Mouse (Mus musculus): Measurements from ENCODE around the gene Chrna9. TPM values are rescaled to one million over a fixed set of nuclear protein-coding genes. Genes with fewer than 3 reads are reported as not detected.

The Chrna9 gene
- polyA plus RNA-seq (2016; fragmentation: Nextera tagmentation; extraction: Ambion mirVana): not detected in 2 replicates

DNA sequence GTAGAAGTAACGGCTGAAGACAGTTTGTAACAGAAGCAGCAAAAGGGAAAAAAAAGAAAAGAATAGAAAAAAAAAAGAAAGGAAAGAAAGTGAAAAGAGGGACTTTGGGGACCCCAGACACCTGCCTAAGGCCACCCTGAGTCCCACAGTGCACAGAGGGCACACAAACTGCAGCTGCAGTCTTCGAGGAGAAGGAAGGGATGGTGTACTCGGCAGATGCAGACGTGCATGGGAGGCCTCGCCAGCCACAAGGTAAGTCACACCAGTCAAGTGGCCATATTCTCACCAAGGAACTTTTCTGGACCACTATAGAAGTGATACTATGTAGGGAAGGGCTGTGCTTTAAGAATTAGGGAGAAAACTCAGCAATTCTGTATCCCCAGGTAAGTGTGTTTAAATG lies at the start of gene Chrna9:
Chrna9 (plus strand) TSS at position 139 of the 400 bp plus-strand sequence.
- H3K27me3 ChIP-seq: no peaks in the 10 kb centered on the region
- WGBS: 86% methylated on average over 5 of the region's 5 CpGs

DNA sequence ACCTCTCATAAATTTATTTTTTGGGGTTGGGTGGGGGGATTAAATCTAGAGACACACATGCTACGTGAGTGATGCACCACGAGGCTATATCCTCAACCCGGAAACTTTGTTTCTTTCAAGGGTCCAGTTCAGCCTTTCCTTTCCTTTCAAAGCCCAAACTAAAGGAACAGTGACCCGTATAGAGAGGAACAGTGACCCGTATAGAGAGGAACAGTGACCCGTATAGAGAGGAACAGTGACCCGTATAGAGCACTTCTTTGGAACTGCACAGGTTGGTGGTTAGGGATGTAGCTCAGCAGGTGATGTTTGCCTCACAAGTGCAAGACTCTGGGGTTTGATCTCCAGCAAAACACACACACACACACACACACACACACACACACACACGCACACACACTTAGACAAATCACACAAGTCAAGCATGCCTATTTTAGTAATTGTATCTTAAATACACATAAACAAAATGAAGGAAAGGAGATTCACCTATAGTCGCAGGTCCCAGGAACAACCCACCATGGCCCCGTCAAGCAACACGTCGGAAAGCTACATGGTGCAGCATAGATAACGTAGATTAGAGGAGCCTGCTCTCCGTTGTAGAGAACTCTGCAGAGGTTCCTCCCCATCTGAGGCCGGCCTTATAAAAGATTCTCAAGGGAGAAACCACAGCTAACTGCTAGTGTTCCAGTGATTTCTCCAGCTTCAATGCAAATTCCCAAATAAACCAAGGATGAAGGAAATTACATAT lies 48.9 kb upstream of the Chrna9 start:
- Histone ChIP-seq H3K4me1 (no peaks in the 10 kb centered on the region), H3K9me3 (no peaks in the 10 kb centered on the region), H3K4me2 (no peak overlapping the region), H3K4me3 (replicated peaks) (no peak overlapping the region), H3K36me3 (replicated peaks) (no peaks in the 10 kb centered on the region), H3K27me3 (no peaks in the 10 kb centered on the region), H3K27ac (no peak overlapping the region), H3K9ac (no peak overlapping the region)
- no peak for ATAC-seq (ENCODE audit: low FRiP score)
- 54% methylated on average over 15 of the region's 15 CpGs for WGBS

More for the DNA sequence above, at the start of gene Chrna9:
- no peak within 1 kb of the TSS for H3K4me2 ChIP-seq
- H3K9ac ChIP-seq: no peak within 1 kb of the TSS
- ATAC-seq (ENCODE audit: low FRiP score): no peak
- H3K36me3 ChIP-seq (replicated peaks): no peaks in the 10 kb centered on the region
- H3K4me1 ChIP-seq: no peaks in the 10 kb centered on the region
- H3K4me3 ChIP-seq (replicated peaks): no peak within 1 kb of the TSS
- H3K27ac ChIP-seq: no peak within 1 kb of the TSS
- H3K9me3 ChIP-seq: no peaks in the 10 kb centered on the region

DNA sequence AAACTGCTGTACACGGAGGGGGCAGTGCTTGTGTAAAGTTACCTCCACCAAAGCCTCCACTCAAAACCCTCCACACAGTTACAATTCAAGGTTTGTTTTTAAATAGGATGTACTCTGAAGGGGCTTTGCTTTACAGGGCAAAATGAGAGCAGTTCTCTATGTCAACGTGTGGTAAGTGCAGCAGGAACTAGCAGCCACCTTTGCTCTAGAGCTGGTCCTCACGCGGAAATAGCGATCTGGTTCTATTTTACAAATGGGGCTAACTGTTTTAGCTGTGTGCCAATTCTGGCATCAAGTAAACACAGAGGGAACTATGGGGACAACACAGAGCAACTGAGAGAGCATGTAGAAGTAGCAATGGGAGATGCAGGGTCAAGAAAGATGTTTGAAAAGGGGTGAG lies 46.6 kb upstream of the Chrna9 start:
- peaks cover 4% of the 10 kb centered on the region; the same call in 1 of the 2 replicates for H3K4me1 ChIP-seq
- WGBS: 92% methylated on average over 5 of the region's 5 CpGs
- H3K9me3 ChIP-seq: no peaks in the 10 kb centered on the region
- H3K27me3 ChIP-seq: no peaks in the 10 kb centered on the region
- H3K4me3 ChIP-seq (replicated peaks): no peak overlapping the region
- H3K36me3 ChIP-seq (replicated peaks): no peaks in the 10 kb centered on the region
- no peak overlapping the region for H3K4me2 ChIP-seq
- no peak overlapping the region for H3K27ac ChIP-seq
- ATAC-seq (ENCODE audit: low FRiP score): no peak
- no peak overlapping the region for H3K9ac ChIP-seq

DNA sequence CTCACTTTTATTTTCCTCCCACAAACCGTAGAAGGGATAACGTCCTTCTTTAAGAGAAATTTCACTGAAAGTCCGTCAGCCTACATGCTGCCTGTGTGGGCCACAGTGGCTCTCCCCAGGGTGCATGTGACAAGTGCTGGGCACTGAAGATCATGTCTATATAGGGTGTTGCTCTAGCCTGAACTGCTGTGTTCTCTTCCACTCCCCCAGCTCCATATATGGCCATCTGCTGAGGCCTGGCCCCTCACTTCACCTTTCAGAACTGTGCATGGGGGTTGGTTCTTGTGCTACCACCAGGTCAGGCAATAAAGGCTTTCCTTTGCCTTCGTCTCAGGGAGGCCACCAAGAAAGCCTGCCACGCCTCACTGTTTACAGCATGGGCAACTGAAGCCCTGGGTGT lies 45.7 kb upstream of the Chrna9 start:
- Histone ChIP-seq H3K27ac (no peak overlapping the region), H3K36me3 (replicated peaks) (no peaks in the 10 kb centered on the region), H3K4me3 (replicated peaks) (no peak overlapping the region), H3K4me1 (peaks cover 4% of the 10 kb centered on the region; the same call in 1 of the 2 replicates), H3K9ac (no peak overlapping the region), H3K9me3 (no peaks in the 10 kb centered on the region), H3K27me3 (no peaks in the 10 kb centered on the region), H3K4me2 (no peak overlapping the region)
- ATAC-seq (ENCODE audit: low FRiP score): no peak
- WGBS: 78% methylated on average over 5 of the region's 5 CpGs

DNA sequence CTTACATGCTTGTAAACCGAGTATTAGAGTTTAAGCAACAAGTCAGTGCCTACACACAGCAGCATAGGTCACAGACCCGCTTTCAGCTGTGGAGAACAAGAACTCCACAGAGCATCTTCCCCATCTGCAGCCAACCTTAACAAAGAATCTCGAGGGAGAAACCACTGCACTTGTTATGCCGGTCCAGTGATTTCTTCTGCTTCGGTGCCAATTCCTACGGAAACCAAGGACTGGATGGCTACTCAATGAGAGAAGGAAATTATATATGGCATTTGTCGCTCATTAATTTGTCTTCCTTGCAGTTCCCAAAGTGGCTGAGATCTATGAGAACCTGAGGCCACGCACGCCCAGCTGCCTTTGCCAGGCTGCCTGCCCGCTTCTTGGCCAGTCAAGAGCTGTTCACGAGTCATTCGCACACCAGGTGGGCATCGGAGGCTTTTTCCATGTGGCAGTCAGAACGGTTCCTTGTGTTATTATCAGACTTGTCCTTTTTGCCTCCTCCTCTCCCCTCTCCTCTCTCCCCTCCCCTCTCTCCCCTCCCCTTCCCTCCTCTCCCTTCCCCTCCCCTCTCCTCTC lies 43.4 kb upstream of the Chrna9 start:
- no peak overlapping the region for H3K27ac ChIP-seq
- H3K4me1 ChIP-seq: peaks cover 4% of the 10 kb centered on the region; the same call in 1 of the 2 replicates
- no peaks in the 10 kb centered on the region for H3K27me3 ChIP-seq
- H3K4me3 ChIP-seq (replicated peaks): no peak overlapping the region
- no peaks in the 10 kb centered on the region for H3K36me3 ChIP-seq (replicated peaks)
- H3K9me3 ChIP-seq: no peaks in the 10 kb centered on the region
- no peak overlapping the region for H3K4me2 ChIP-seq
- 69% methylated on average over 14 of the region's 14 CpGs for WGBS
- no peak overlapping the region for H3K9ac ChIP-seq
- ATAC-seq (ENCODE audit: low FRiP score): no peak

DNA sequence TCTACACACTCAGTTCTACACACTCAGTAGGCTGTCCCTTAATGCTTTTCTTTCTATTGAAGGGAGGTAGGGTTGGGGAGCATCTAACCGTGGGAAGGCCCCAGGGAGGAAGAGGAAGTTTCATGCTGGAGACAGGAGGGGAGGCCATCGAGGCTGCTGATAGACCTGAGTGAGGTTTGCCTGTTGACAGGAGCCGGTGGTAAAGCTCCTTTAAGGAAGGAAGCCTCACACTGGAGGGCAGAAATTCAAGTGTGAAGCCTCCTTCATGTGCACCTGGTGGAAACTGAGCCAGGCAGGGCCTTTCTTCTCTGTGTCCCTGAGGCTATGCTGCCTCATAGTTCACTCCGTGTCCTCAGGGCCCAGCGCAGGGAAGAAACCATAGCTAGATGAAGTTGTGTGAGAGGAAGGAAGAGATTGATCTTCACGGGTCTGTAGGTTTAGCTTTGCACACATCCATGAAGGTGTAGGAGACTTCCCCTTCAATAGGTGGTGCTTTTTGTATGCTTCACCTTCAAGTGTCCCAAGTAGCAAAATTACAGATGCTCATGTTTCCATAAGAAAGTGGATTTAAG lies 39.5 kb upstream of the Chrna9 start:
- no peaks in the 10 kb centered on the region for H3K27me3 ChIP-seq
- H3K9ac ChIP-seq: no peak overlapping the region
- no peak overlapping the region for H3K4me3 ChIP-seq (replicated peaks)
- no peaks in the 10 kb centered on the region for H3K36me3 ChIP-seq (replicated peaks)
- no peak for ATAC-seq (ENCODE audit: low FRiP score)
- no peak overlapping the region for H3K4me2 ChIP-seq
- WGBS: 83% methylated on average over 6 of the region's 6 CpGs
- H3K9me3 ChIP-seq: no peaks in the 10 kb centered on the region
- no peak overlapping the region for H3K27ac ChIP-seq
- H3K4me1 ChIP-seq: peaks cover 4% of the 10 kb centered on the region; the same call in 1 of the 2 replicates

DNA sequence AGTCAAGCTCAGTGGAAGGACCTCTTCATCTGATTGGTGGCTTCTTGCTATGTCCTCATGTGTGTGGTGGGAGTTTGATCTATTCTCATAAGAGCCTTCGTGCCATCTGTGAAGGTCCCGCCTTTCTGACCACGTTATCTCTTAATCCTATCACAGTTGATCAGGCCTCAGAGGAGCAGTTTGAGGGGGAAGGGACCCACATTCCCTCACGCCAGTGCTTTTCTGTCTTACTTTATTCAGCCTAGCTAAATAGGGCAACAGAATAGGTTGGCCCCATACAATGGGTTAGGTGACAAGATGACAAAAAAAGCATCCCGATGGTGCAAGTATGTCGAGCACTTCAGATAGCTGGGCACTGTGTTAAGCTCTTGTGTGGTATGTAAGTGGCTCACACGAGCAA lies 39.0 kb upstream of the Chrna9 start:
- H3K36me3 ChIP-seq (replicated peaks): no peaks in the 10 kb centered on the region
- H3K4me2 ChIP-seq: no peak overlapping the region
- no peak overlapping the region for H3K9ac ChIP-seq
- peaks cover 7% of the 10 kb centered on the region; the same call in 1 of the 2 replicates for H3K4me1 ChIP-seq
- ATAC-seq (ENCODE audit: low FRiP score): no peak
- 71% methylated on average over 7 of the region's 7 CpGs for WGBS
- H3K27me3 ChIP-seq: no peaks in the 10 kb centered on the region
- H3K9me3 ChIP-seq: no peaks in the 10 kb centered on the region
- no peak overlapping the region for H3K27ac ChIP-seq
- no peak overlapping the region for H3K4me3 ChIP-seq (replicated peaks)

DNA sequence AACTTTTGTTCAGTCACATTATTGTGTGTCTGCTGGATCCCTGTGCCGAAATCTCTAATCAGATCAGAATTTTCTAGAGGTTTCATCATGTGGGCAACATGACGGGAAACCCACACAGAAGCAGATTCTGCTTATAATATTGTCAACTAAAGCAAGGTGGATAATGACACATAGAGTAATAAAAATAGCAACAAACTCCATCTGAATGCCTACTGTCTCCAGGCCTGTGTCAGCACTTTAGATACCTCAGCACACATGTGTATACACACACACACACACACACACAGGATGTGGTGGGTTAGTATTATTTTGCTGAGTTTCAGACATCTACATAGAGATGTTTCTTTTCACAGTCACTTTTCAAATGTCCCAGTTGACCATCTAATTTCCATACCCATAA lies 37.0 kb upstream of the Chrna9 start:
- no peak for ATAC-seq (ENCODE audit: low FRiP score)

DNA sequence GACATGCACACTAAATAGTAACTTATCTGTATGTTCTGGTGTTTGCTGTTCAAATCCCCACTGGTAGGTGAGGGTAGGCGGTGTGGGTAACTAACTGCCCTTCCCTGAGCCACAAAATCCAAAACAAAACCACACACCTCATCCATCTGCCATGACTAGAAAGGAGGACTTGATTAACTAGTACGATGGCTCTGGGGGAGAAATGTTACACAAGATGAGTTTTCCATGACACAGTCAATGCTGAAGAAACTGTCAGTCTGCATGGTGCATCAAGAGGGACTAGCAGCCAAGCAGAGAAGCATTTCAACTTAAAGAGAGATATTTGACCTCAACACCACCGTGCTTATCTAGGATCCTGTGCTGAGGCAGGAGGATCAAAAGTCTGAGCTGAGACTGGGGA lies 36.0 kb upstream of the Chrna9 start:
- peaks cover 6% of the 10 kb centered on the region; the same call in 1 of the 2 replicates for H3K4me1 ChIP-seq
- no peak for ATAC-seq (ENCODE audit: low FRiP score)
- 0 out of 2 replicates have a peak, but pooled peaks cover 10% of the 10 kb centered on the region for H3K9me3 ChIP-seq
- no peak overlapping the region for H3K4me2 ChIP-seq
- no peaks in the 10 kb centered on the region for H3K27me3 ChIP-seq
- H3K4me3 ChIP-seq (replicated peaks): no peak overlapping the region
- 86% methylated on average over 3 of the region's 3 CpGs for WGBS
- no peaks in the 10 kb centered on the region for H3K36me3 ChIP-seq (replicated peaks)
- no peak overlapping the region for H3K9ac ChIP-seq
- no peak overlapping the region for H3K27ac ChIP-seq

More for the DNA sequence above, 37.0 kb upstream of the Chrna9 start:
- 0 out of 2 replicates have a peak, but pooled peaks cover under 1% of the 10 kb centered on the region for H3K9me3 ChIP-seq
- H3K27ac ChIP-seq: no peak overlapping the region
- no peak overlapping the region for H3K9ac ChIP-seq
- WGBS: 95% methylated on average over 2 of the region's 2 CpGs
- H3K27me3 ChIP-seq: no peaks in the 10 kb centered on the region
- no peak overlapping the region for H3K4me3 ChIP-seq (replicated peaks)
- no peaks in the 10 kb centered on the region for H3K36me3 ChIP-seq (replicated peaks)
- no peak overlapping the region for H3K4me2 ChIP-seq
- H3K4me1 ChIP-seq: peaks cover 6% of the 10 kb centered on the region; the same call in 1 of the 2 replicates

DNA sequence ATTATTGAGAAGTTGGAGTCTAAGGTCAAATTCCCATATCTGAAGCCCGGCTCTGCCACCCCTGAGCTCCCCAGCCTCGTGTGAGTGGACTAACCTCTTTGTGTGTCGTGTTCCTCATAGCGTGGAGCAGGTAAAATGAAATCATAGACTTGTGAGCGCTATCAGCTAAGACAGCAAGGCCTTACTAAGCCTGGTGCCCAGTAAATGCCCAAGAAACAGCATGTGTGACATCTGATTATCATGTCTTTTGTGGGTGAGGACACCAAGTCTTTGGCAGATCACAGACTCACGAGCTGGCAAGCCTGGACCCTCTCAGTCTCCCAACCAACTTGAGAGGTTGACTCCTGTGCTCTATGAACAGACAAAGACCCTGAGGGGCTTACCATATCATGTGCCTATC lies 34.6 kb upstream of the Chrna9 start:
- peaks cover 21% of the 10 kb centered on the region for H3K9me3 ChIP-seq
- H3K4me2 ChIP-seq: no peak overlapping the region
- ATAC-seq (ENCODE audit: low FRiP score): no peak
- peaks cover 6% of the 10 kb centered on the region; the same call in 1 of the 2 replicates for H3K4me1 ChIP-seq
- no peak overlapping the region for H3K27ac ChIP-seq
- H3K9ac ChIP-seq: no peak overlapping the region
- H3K36me3 ChIP-seq (replicated peaks): no peaks in the 10 kb centered on the region
- H3K27me3 ChIP-seq: no peaks in the 10 kb centered on the region
- H3K4me3 ChIP-seq (replicated peaks): no peak overlapping the region
- whole genome bisulfite sequencing: 87% methylated on average over 6 of the region's 6 CpGs

DNA sequence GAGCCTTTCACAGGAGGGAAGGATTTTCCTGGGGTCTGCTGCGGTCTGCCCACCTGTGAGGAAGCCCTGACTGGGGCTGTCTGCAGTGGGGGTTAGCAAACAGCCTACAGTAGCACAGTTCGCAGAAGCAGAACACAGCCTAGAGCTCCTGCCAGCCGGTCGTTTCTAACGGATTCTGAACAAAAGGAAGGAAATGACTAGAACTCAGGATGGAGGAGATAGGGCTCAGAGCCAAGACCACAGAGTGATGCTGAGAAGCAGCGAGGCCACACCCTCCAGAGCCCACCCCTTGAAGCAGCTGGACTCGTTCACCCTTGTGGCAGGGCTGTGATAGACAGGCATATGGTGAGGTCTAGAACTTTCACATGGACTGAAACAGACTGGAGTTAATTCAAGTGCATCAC lies 33.9 kb upstream of the Chrna9 start:
- Histone ChIP-seq H3K4me2 (no peak overlapping the region), H3K27me3 (no peaks in the 10 kb centered on the region), H3K9ac (no peak overlapping the region), H3K4me3 (replicated peaks) (no peak overlapping the region), H3K9me3 (peaks cover 22% of the 10 kb centered on the region), H3K4me1 (peaks cover 6% of the 10 kb centered on the region; the same call in 1 of the 2 replicates), H3K36me3 (replicated peaks) (no peaks in the 10 kb centered on the region), H3K27ac (no peak overlapping the region)
- no peak for ATAC-seq (ENCODE audit: low FRiP score)
- WGBS: 73% methylated on average over 7 of the region's 7 CpGs

DNA sequence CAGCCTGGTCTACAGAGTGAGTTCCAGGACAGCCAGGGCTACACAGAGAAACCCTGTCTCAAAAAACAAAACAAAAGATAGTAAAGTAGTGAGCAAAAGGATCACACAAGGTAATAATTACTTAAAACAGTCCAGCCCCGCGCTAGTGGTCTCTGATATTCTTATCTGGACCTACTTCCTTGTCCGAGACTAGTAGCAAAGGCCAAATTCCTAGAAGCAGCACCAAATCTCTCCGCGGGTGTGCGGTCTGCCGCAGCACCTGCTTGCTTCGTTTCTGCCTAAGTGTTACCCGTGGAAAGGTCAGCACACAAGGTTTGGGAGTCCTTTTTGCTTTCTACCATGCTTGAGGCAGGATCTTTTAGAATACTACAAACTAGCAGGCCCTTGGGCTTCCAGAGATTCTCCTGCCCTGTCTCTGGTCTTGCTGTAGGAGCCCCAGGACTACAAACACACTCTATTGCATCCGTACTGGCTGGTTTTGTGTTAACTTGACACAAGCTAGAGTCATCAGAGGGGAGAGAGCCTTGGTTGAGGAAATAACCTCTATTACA lies 32.8 kb upstream of the Chrna9 start:
- Histone ChIP-seq H3K9me3 (peaks cover 22% of the 10 kb centered on the region), H3K4me3 (replicated peaks) (no peak overlapping the region), H3K27ac (no peak overlapping the region), H3K4me2 (no peak overlapping the region), H3K27me3 (no peaks in the 10 kb centered on the region), H3K36me3 (replicated peaks) (no peaks in the 10 kb centered on the region), H3K9ac (no peak overlapping the region), H3K4me1 (peaks cover 6% of the 10 kb centered on the region; the same call in 1 of the 2 replicates)
- ATAC-seq (ENCODE audit: low FRiP score): no peak
- WGBS: 94% methylated on average over 10 of the region's 10 CpGs

Data from forebrain, embryonic 12.5 days (tissue).